Mouse (Mus musculus) intestine, postnatal 0 days (tissue): ENCODE measurements around the gene A230050P20Rik. TPM values are rescaled to one million over a fixed set of nuclear protein-coding genes. Genes with fewer than 3 reads are reported as not detected.

Experiments
- ATAC-seq: fragments of 200-750 bp; cut with Nextera tagmentation; 2 replicates; pipeline ENCODE4 v1.8.0; 2017; ENCODE audit warnings: mild to moderate bottlenecking, moderate TSS enrichment, moderate library complexity
- H3K27ac ChIP-seq: fragments of 300-500 bp; sonication (generic); 2 replicates; pipeline ENCODE4 v1.5.1; 2014; ENCODE audit warnings: mild to moderate bottlenecking, low read depth, low read length, moderate library complexity
- H3K27me3 ChIP-seq: fragments of 300-500 bp; sonication (generic); replicated peaks from 2 replicates; pipeline ENCODE4 v1.6.1; 2014; ENCODE audit warnings: low read length, mixed read lengths; ENCODE audit not compliant: control insufficient read depth, insufficient read depth
- H3K36me3 ChIP-seq: fragments of 300-500 bp; sonication (generic); 2 replicates; pipeline ENCODE4 v1.6.1; 2014; ENCODE audit warnings: mild to moderate bottlenecking, moderate library complexity; ENCODE audit not compliant: control insufficient read depth, insufficient read depth
- H3K4me1 ChIP-seq: fragments of 300-500 bp; sonication (generic); replicated peaks from 2 replicates; pipeline ENCODE4 v1.6.1; 2014; ENCODE audit warnings: antibody characterized with exemption, low read length, mixed read lengths; ENCODE audit not compliant: control insufficient read depth, insufficient read depth
- H3K4me2 ChIP-seq: fragments of 300-500 bp; sonication (generic); replicated peaks from 2 replicates; pipeline ENCODE4 v1.6.1; 2014; ENCODE audit warnings: low read depth, mild to moderate bottlenecking, moderate library complexity
- H3K4me3 ChIP-seq: fragments of 300-500 bp; sonication (generic); 2 replicates; pipeline ENCODE4 v1.5.1; 2014; ENCODE audit warnings: low read depth, low read length
- H3K9ac ChIP-seq: fragments of 300-500 bp; sonication (generic); 2 replicates; pipeline ENCODE4 v1.6.1; 2014; ENCODE audit warnings: mild to moderate bottlenecking, low read depth, low read length
- H3K9me3 ChIP-seq: fragments of 300-500 bp; sonication (generic); 2 replicates; pipeline ENCODE4 v1.6.1; 2016; ENCODE audit warnings: mixed run types; ENCODE audit not compliant: control insufficient read depth
- CTCF ChIP-seq: sonication (generic); IDR thresholded peaks from 2 replicates; pipeline ENCODE4 v1.5.1; 2016; ENCODE audit warnings: low read depth, mild to moderate bottlenecking, control low read depth, antibody characterized with exemption, moderate library complexity
- WGBS: fragments of 180-500 bp; shearing (Covaris S2); extraction: QIAGEN DNeasy Blood & Tissue Kit; methylation state at CpG from one replicate; pipeline ENCODE4 v1.1.7; 2014; 5-methylcytosine and 5-hydroxymethylcytosine counted together
- polyA plus RNA-seq: library from polyadenylated mRNA; unstranded; fragments of >200 nt; fragmentation: Nextera tagmentation; extraction: Ambion mirVana; gene quantifications from 2 replicates; pipeline ENCODE4 v1.2.1, GENCODE M21; 2015

A230050P20Rik gene
- polyA plus RNA-seq, 1 experiment from 2014 or later = 4.9 TPM

DNA sequence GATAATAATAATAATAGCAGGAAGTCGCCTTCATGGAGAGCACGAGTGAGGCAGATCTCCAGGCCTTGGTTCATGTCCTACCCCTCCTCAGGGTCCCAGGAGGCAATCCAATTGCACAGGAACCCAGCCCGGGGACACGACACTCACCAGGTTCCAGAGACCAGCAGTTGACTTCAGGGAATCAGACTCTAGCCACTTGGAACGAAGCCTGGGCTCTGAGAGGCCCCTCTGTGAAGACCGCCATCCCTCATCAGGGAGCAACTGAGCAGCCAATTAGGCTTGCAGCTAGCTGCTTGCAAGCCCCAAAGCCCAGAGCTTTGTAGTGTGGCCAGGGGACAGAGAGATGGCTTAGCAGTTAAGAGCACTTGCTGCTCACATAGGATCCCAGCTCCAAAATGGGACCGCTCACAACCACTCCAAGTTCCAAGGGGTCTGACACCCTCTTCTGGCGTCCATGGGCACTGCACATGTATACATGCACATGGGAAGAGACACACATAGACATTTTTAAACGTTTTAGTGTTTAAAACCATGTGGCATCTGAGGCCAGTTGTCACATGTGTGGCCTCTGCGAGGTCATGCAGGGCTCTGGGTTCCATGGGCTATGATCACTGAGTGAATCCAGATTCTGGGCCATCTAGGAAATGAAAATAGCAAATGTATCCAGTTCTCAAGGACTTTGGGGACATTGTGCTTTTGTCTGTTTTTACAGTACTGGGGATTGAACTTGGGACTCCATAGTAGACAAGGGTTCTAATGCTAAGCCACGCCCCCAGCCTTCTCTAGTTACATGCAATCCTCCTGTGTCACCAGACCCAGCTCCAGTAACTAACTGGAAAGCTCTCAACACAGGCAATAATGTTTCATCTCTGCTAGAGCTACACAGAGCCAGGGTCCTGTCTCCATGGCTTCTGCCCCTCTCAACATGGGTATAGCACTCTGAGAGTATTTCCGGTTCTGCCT lies 2.0 kb downstream of the A230050P20Rik start:
- no peaks in the 10 kb centered on the region for H3K27me3 ChIP-seq
- WGBS = 80% methylated on average over 12 of the region's 12 CpGs
- no peaks in the 10 kb centered on the region for H3K4me1 ChIP-seq
- H3K36me3 ChIP-seq = peaks cover 27% of the 10 kb centered on the region
- H3K4me2 ChIP-seq = no peak overlapping the region
- H3K27ac ChIP-seq = no peak overlapping the region
- ATAC-seq = no peak
- no peaks in the 10 kb centered on the region for H3K9me3 ChIP-seq
- TF ChIP-seq CTCF = peak; percentile 36
- no peak overlapping the region for H3K9ac ChIP-seq
- no peak overlapping the region for H3K4me3 ChIP-seq

DNA sequence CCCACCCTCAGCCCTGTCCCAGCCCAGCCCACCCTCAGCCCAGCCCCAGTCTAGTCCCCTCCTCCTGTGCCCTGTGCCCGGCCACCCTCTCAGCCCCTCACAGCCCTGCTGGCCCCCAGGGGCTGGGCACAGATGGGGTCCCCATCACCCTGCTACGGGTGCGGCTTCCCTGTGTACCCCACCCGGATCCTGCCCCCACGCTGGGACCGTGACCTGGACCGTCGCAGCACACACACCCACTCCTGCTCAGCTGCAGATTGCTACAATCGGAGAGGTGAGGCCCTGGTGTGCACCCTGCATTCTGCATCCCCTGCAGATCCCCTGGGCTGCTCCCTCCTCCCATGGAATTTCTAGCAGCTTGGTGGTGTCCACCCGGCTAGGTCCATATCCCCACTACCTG lies 4.5 kb downstream of the A230050P20Rik start:
- WGBS = 80% methylated on average over 10 of the region's 10 CpGs

DNA sequence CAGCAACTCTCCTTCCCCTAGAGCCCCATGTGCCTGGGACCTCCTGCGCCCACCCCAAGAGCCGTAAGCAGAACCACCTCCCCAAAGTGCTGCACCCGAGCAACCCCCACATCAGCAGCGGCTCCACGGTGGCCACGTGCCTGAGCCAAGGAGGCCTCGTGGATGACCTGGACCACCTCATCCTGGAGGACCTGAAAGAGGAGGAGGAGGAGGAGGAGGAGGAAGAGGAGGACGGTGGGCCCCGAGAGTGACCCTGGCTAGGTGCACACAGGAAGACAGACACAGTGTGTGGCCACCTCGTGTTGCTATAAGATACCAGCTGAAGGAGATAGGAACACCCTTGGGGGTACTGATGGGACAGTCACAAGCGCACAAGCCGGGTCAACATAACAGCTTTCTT lies 5.1 kb downstream of the A230050P20Rik start:
- Histone ChIP-seq H3K36me3 (peaks cover 27% of the 10 kb centered on the region), H3K9me3 (no peaks in the 10 kb centered on the region), H3K9ac (no peak overlapping the region), H3K4me1 (no peaks in the 10 kb centered on the region), H3K4me2 (no peak overlapping the region), H3K27ac (no peak overlapping the region), H3K4me3 (no peak overlapping the region), H3K27me3 (no peaks in the 10 kb centered on the region)
- no peak for TF ChIP-seq CTCF
- ATAC-seq = no peak
- 90% methylated on average over 12 of the region's 12 CpGs for WGBS

More for the DNA sequence above, 4.5 kb downstream of the A230050P20Rik start:
- Histone ChIP-seq H3K4me3 (no peak overlapping the region), H3K9ac (no peak overlapping the region), H3K36me3 (peaks cover 27% of the 10 kb centered on the region), H3K4me2 (no peak overlapping the region), H3K27ac (no peak overlapping the region), H3K27me3 (no peaks in the 10 kb centered on the region), H3K4me1 (no peaks in the 10 kb centered on the region), H3K9me3 (no peaks in the 10 kb centered on the region)
- ATAC-seq = no peak
- TF ChIP-seq CTCF = no peak

GRCm38 (mm10) chr9:20875021-20875790 lies 6.8 kb downstream of the A230050P20Rik start:
- H3K4me3 ChIP-seq = no peak overlapping the region
- no peaks in the 10 kb centered on the region for H3K4me1 ChIP-seq
- H3K27me3 ChIP-seq = no peaks in the 10 kb centered on the region
- no peak overlapping the region for H3K9ac ChIP-seq
- H3K27ac ChIP-seq = no peak overlapping the region
- 69% methylated on average over 23 of the region's 23 CpGs for WGBS
- peaks cover 27% of the 10 kb centered on the region for H3K36me3 ChIP-seq
- no peaks in the 10 kb centered on the region for H3K9me3 ChIP-seq
- TF ChIP-seq CTCF = no peak
- H3K4me2 ChIP-seq = no peak overlapping the region
- ATAC-seq = no peak

GRCm38 (mm10) chr9:20876318-20877117 lies 8.1 kb downstream of the A230050P20Rik start:
- Histone ChIP-seq H3K4me1 (no peaks in the 10 kb centered on the region), H3K27me3 (no peaks in the 10 kb centered on the region), H3K4me2 (no peak overlapping the region), H3K36me3 (peaks cover 21% of the 10 kb centered on the region), H3K4me3 (no peak overlapping the region), H3K27ac (no peak overlapping the region), H3K9ac (no peak overlapping the region), H3K9me3 (no peaks in the 10 kb centered on the region)
- no peak for ATAC-seq
- no peak for TF ChIP-seq CTCF
- WGBS = 74% methylated on average over 8 of the region's 9 CpGs
